Mouse (Mus musculus) midbrain, embryonic 15.5 days (tissue): ENCODE measurements around the gene Lage3. TPM values are rescaled to one million over a fixed set of nuclear protein-coding genes. Genes with fewer than 3 reads are reported as not detected.

ENCODE experiments used
- ATAC-seq: fragments of 200-750 bp; cut with Nextera tagmentation; replicated peaks from 2 replicates; pipeline ENCODE4 v1.8.0; 2017; ENCODE audit warnings: moderate TSS enrichment
- H3K27ac ChIP-seq: fragments of 300-500 bp; sonication (generic); 2 replicates; pipeline ENCODE4 v1.5.1; 2015; ENCODE audit warnings: mild to moderate bottlenecking, inconsistent platforms
- H3K27me3 ChIP-seq: fragments of 300-500 bp; sonication (generic); replicated peaks from 2 replicates; pipeline ENCODE4 v1.6.1; 2015; ENCODE audit warnings: inconsistent platforms
- H3K36me3 ChIP-seq: fragments of 300-500 bp; sonication (generic); replicated peaks from 2 replicates; pipeline ENCODE4 v1.6.1; 2015; ENCODE audit warnings: inconsistent platforms
- H3K4me1 ChIP-seq: fragments of 300-500 bp; sonication (generic); 2 replicates; pipeline ENCODE4 v1.6.1; 2015; ENCODE audit warnings: inconsistent platforms
- H3K4me2 ChIP-seq: fragments of 300-500 bp; sonication (generic); 2 replicates; pipeline ENCODE4 v1.6.1; 2015; ENCODE audit warnings: inconsistent platforms, mild to moderate bottlenecking, moderate library complexity
- H3K4me3 ChIP-seq: fragments of 300-500 bp; sonication (generic); 2 replicates; pipeline ENCODE4 v1.5.1; 2015; ENCODE audit warnings: mild to moderate bottlenecking, inconsistent platforms
- H3K9ac ChIP-seq: fragments of 300-500 bp; sonication (generic); 2 replicates; pipeline ENCODE4 v1.6.1; 2015; ENCODE audit warnings: mild to moderate bottlenecking, inconsistent platforms
- H3K9me3 ChIP-seq: fragments of 300-500 bp; sonication (generic); 2 replicates; pipeline ENCODE4 v1.6.1; 2016; ENCODE audit warnings: inconsistent platforms
- WGBS: fragments of 180-500 bp; shearing (Covaris S2); methylation state at CpG from one replicate; pipeline ENCODE4 v1.1.7; 2015; ENCODE audit warnings: mixed read lengths; 5-methylcytosine and 5-hydroxymethylcytosine counted together
- microRNA-seq: library from miRNA; unstranded; fragments of <30 nt; microRNA quantifications from one replicate; pipeline ENCODE4, GENCODE M21; 2016
- polyA plus RNA-seq: library from polyadenylated mRNA; unstranded; fragments of >200 nt; fragmentation: Nextera tagmentation; extraction: Ambion mirVana; gene quantifications from 2 replicates; pipeline ENCODE4 v1.2.1, GENCODE M21; 2015

Gene Lage3
- polyA plus RNA-seq, 1 experiment from 2014 or later: 59.8 TPM

- peaks cover 34% of the 10 kb centered on the region for H3K4me1 ChIP-seq
- H3K27ac ChIP-seq: peak overlapping the region; percentile 92
- H3K4me3 ChIP-seq: peak overlapping the region; percentile 54
- no peaks in the 10 kb centered on the region for H3K27me3 ChIP-seq
- no peaks in the 10 kb centered on the region for H3K9me3 ChIP-seq
- no peak for ATAC-seq
- 11% methylated on average over 2 of the region's 2 CpGs for WGBS
- H3K4me2 ChIP-seq: peak overlapping the region; percentile 79
- peak overlapping the region; percentile 66 for H3K9ac ChIP-seq
- 0 out of 2 replicates have a peak, but pooled peaks cover 4% of the 10 kb centered on the region for H3K36me3 ChIP-seq
Measured at GRCm38 (mm10) chrX:74330166-74330930, 23.1 kb downstream of the Lage3 start.

DNA sequence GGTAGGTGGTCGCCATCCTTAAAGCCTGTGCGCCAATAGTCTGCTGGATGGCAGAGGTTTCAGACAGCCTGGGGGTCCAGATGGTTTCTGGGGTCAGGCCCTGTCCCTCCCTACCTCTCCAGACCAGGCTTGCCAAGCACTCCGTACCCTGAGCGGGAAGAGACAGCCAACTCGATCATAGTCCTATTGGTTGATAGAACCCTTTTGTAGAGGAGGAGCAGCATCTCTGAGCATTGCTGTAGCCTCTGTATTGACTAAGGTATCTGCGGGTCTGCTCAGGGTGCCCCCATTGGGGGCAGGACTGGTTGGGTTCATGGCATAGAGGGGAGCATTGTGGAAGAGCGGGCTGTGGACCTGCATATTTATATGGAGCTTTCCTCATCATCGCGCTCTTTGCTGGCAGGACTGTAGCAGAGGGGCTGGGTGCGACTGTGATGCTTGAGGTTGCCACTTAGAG lies 24.2 kb downstream of the Lage3 start:
- peak; percentile 71 for ATAC-seq
- 16% methylated on average over 10 of the region's 10 CpGs for WGBS

GRCm38 (mm10) chrX:74328725-74329161 lies 24.7 kb downstream of the Lage3 start, which contains the start of gene Plxna3:
Gene Plxna3, plus strand, starts transcription at chrX:74329066.
- Histone ChIP-seq H3K4me2 (peak within 1 kb of the TSS; percentile 79), H3K27ac (peak within 1 kb of the TSS; percentile 92), H3K27me3 (no peaks in the 10 kb centered on the region), H3K36me3 (no peaks in the 10 kb centered on the region), H3K4me1 (peaks cover 34% of the 10 kb centered on the region), H3K9me3 (no peaks in the 10 kb centered on the region), H3K4me3 (peak within 1 kb of the TSS; percentile 54), H3K9ac (peak within 1 kb of the TSS; percentile 66)
- peak; percentile 95 for ATAC-seq
- 29% methylated on average over 26 of the region's 30 CpGs for WGBS

More for the DNA sequence above, 24.2 kb downstream of the Lage3 start:
- Histone ChIP-seq H3K4me1 (peaks cover 34% of the 10 kb centered on the region), H3K4me2 (peak overlapping the region; percentile 79), H3K27me3 (no peaks in the 10 kb centered on the region), H3K36me3 (0 out of 2 replicates have a peak, but pooled peaks cover 4% of the 10 kb centered on the region), H3K4me3 (peak overlapping the region; percentile 54), H3K9ac (peak overlapping the region; percentile 66), H3K27ac (peak overlapping the region; percentile 92), H3K9me3 (no peaks in the 10 kb centered on the region)

DNA sequence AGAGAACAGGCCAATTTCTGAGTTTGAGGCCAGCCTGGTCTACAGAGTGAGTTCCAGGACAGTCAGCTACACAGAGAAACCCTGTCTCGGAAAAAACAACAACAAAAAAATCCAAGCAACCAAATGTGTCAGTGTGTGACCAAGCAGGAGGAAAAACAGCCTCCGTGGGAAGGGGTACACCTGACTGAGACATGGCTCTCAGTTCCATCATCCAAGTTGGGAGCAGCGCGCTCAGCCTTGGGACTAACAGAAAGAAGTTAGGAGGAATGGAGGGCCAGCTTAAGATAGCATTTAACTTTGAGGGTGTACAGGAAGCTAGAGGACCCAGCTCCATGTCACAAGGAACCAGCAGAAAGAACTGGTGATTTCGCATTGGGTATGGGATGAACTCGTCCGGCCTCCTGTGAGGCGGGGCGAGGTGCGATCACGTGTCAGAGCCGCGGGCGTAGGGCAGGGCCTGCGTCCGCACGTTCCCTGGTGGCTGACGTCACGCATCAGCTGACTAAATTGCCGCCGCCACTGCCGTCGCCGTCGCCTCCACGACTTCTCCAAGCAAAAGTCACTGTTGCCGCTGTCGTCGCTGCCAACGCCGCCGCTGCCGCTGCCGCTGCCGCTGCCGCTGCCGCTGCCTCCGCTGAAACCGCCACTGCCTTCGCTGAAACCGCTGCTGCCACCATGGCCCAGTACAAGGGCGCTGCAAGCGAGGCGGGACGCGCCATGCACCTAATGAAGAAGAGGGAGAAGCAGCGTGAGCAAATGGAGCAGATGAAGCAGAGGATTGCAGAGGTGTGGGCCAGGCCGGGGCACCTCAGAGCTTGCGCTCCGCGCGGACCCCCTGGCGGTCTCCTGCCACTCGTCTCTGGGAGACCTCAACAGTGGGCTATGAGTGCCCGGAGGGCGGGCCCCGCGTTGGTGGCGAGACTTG lies 40.6 kb downstream of the Lage3 start, which contains the start of gene Fam50a:
TSS of gene Fam50a (plus strand) at position 494 of the 925 bp plus-strand sequence.
- WGBS: 17% methylated on average over 57 of the region's 59 CpGs
- H3K9me3 ChIP-seq: no peaks in the 10 kb centered on the region
- no peaks in the 10 kb centered on the region for H3K27me3 ChIP-seq
- peak; percentile 97 for ATAC-seq
- peak within 1 kb of the TSS; percentile 93 for H3K27ac ChIP-seq
- peaks cover 31% of the 10 kb centered on the region for H3K4me1 ChIP-seq
- H3K4me3 ChIP-seq: peak within 1 kb of the TSS; percentile 62
- peaks cover 3% of the 10 kb centered on the region; the same call in 1 of the 2 replicates for H3K36me3 ChIP-seq
- peak within 1 kb of the TSS; percentile 73 for H3K4me2 ChIP-seq
- peak within 1 kb of the TSS; percentile 73 for H3K9ac ChIP-seq

DNA sequence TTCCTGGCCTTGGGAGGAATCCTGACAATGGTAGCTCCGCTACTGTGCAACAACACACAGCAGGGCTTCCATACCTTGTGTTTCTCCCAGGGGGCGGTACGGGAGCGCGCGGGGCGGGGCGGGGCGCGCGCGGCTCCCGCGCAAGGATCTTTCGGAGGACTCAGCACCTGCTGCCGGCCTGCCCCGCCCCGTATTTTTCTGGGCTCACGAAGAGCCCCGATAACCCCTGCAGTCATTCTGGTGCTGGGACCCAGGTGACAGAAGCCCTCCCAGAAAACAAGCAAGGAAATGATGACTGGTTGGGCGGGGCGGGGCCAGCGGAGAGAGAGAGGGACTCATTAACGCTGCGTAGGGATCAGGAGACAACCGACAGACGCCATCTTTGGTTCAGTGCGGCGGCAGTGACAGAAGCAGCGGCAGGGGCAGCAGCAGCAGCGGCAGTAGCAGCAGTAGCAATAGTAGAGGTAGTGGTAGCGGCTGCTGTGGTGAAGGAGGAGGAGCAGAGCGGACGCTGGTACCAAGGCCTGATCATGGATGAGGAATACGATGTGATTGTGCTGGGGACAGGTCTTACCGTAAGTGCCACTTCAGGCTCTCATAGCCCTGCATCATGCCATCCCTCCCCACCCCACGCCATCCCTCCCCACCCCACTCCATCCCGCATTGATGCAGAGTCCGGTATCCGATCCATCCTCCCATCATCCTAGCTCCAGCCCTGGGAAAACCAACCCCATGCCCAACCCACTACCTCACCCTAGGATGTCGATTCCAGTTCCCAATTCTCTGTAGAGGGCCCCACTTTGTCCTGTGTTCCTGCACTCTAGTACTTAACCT lies 48.3 kb downstream of the Lage3 start, which contains the start of gene Gdi1:
TSS of gene Gdi1 (plus strand) at position 132 of the 834 bp plus-strand sequence.
- peak within 1 kb of the TSS; percentile 55 for H3K4me3 ChIP-seq
- no peaks in the 10 kb centered on the region for H3K9me3 ChIP-seq
- H3K9ac ChIP-seq: peak within 1 kb of the TSS; percentile 60
- peak within 1 kb of the TSS; percentile 63 for H3K4me2 ChIP-seq
- 31% methylated on average over 41 of the region's 41 CpGs for WGBS
- H3K4me1 ChIP-seq: peaks cover 45% of the 10 kb centered on the region
- H3K36me3 ChIP-seq: 0 out of 2 replicates have a peak, but pooled peaks cover 13% of the 10 kb centered on the region
- peak within 1 kb of the TSS; percentile 94 for H3K27ac ChIP-seq
- H3K27me3 ChIP-seq: no peaks in the 10 kb centered on the region
- ATAC-seq: peak; percentile 85

Small RNAs within 50 kb of the gene (microRNA-seq; reads per million reads assigned to microRNA genes)
- gene Mir7092: 1.3 reads per million

Other genes with a start within 250 kb of the Lage3 start
- gene Opn1mw, start 226.2 kb downstream of the Lage3 start, polyA plus RNA-seq: not detected in 2 replicates
- 15.7 and 17.0 TPM in 2 replicates for gene Mecp2, start 218.3 kb downstream of the Lage3 start, polyA plus RNA-seq
- not detected in 2 replicates for gene Tex28, start 185.8 kb downstream of the Lage3 start, polyA plus RNA-seq
- gene Tktl1, start 176.4 kb downstream of the Lage3 start, polyA plus RNA-seq: 0.06 and 0.11 TPM in 2 replicates
- 92.6 and 96.4 TPM in 2 replicates for gene Flna, start 103.8 kb downstream of the Lage3 start, polyA plus RNA-seq
- 16.0 and 17.7 TPM in 2 replicates for gene Emd, start 98.9 kb downstream of the Lage3 start, polyA plus RNA-seq
- 402 and 414 TPM in 2 replicates for gene Rpl10, start 82.8 kb downstream of the Lage3 start, polyA plus RNA-seq
- 86.8 and 90.3 TPM in 2 replicates for gene Taz, start 71.7 kb downstream of the Lage3 start, polyA plus RNA-seq
- 2.9 and 5.2 TPM in 2 replicates for gene Dnase1l1, start 71.3 kb downstream of the Lage3 start, polyA plus RNA-seq
- 308 and 309 TPM in 2 replicates for gene Atp6ap1, start 56.5 kb downstream of the Lage3 start, polyA plus RNA-seq
- 1,073 and 1,116 TPM in 2 replicates for gene Gdi1, start 48.6 kb downstream of the Lage3 start, polyA plus RNA-seq
- gene Fam50a, start 40.6 kb downstream of the Lage3 start, polyA plus RNA-seq: 59.9 and 62.2 TPM in 2 replicates
- gene Plxna3, start 24.6 kb downstream of the Lage3 start, polyA plus RNA-seq: 64.4 and 75.0 TPM in 2 replicates
- 67.1 and 71.1 TPM in 2 replicates for gene Ubl4a, start 19.6 kb upstream of the Lage3 start, polyA plus RNA-seq
- 9.9 and 10.5 TPM in 2 replicates for gene Slc10a3, start 19.7 kb upstream of the Lage3 start, polyA plus RNA-seq
- 36.2 and 38.3 TPM in 2 replicates for gene Fam3a, start 39.7 kb upstream of the Lage3 start, polyA plus RNA-seq
- 15.2 and 16.0 TPM in 2 replicates for gene Ikbkg, start 39.7 kb upstream of the Lage3 start, polyA plus RNA-seq
- gene G6pdx, start 75.6 kb upstream of the Lage3 start, polyA plus RNA-seq: 56.6 and 57.4 TPM in 2 replicates
- not detected in 2 replicates for gene Gm6880, start 127.8 kb upstream of the Lage3 start, polyA plus RNA-seq
- not detected in 2 replicates for gene Olfr1326-ps1, start 221.3 kb upstream of the Lage3 start, polyA plus RNA-seq
- not detected in 2 replicates for gene Olfr1325, start 239.1 kb upstream of the Lage3 start, polyA plus RNA-seq